Mouse (Mus musculus): Measurements from ENCODE around the gene Cd300lg.

Cd300lg gene

GRCm38 (mm10) chr11:102025991-102026660, 15.2 kb upstream of the Cd300lg start:
- no peak for DNase-seq (ENCODE audit: low spot score)

GRCm38 (mm10) chr11:102026694-102027360, 14.5 kb upstream of the Cd300lg start:
- no peak for DNase-seq (ENCODE audit: low spot score)

- DNase-seq (ENCODE audit: low spot score) = no peak
Measured at GRCm38 (mm10) chr11:102027361-102028017, 13.8 kb upstream of the Cd300lg start.

- no peak for DNase-seq (ENCODE audit: low spot score)
Measured at GRCm38 (mm10) chr11:102028087-102028816, 13.1 kb upstream of the Cd300lg start, which contains the start of gene Mpp3. Gene Mpp3, minus strand, starts transcription at chr11:102028461.

GRCm38 (mm10) chr11:102029304-102029703, 12.0 kb upstream of the Cd300lg start:
- DNase-seq (ENCODE audit: low spot score) = no peak

GRCm38 (mm10) chr11:102029966-102030365, 11.3 kb upstream of the Cd300lg start:
- no peak for DNase-seq (ENCODE audit: low spot score)

GRCm38 (mm10) chr11:102031149-102031548, 10.2 kb upstream of the Cd300lg start:
- DNase-seq (ENCODE audit: low spot score) = no peak

- no peak for DNase-seq (ENCODE audit: low spot score)
Measured at GRCm38 (mm10) chr11:102033055-102033591, 8.2 kb upstream of the Cd300lg start.

GRCm38 (mm10) chr11:102034887-102035286, 6.4 kb upstream of the Cd300lg start:
- no peak for DNase-seq (ENCODE audit: low spot score)

- no peak for DNase-seq (ENCODE audit: low spot score)
Measured at GRCm38 (mm10) chr11:102035456-102035960, 5.8 kb upstream of the Cd300lg start.

GRCm38 (mm10) chr11:102036336-102036735, 5.0 kb upstream of the Cd300lg start:
- no peak for DNase-seq (ENCODE audit: low spot score)

- DNase-seq (ENCODE audit: low spot score) = no peak
Measured at GRCm38 (mm10) chr11:102037789-102038188, 3.5 kb upstream of the Cd300lg start.

GRCm38 (mm10) chr11:102039487-102040137, 1.7 kb upstream of the Cd300lg start:
- peak; percentile 40 for DNase-seq (ENCODE audit: low spot score)

- DNase-seq (ENCODE audit: low spot score) = peak; percentile 80
Measured at GRCm38 (mm10) chr11:102040138-102040524, 1.2 kb upstream of the Cd300lg start.

GRCm38 (mm10) chr11:102040646-102041045, 663 bp upstream of the Cd300lg start:
- no peak for DNase-seq (ENCODE audit: low spot score)

GRCm38 (mm10) chr11:102042971-102043370, 1.7 kb downstream of the Cd300lg start:
- no peak for DNase-seq (ENCODE audit: low spot score)

- no peak for DNase-seq (ENCODE audit: low spot score)
Measured at GRCm38 (mm10) chr11:102043381-102043780, 2.1 kb downstream of the Cd300lg start.

- DNase-seq (ENCODE audit: low spot score) = no peak
Measured at GRCm38 (mm10) chr11:102044691-102045212, 3.4 kb downstream of the Cd300lg start.

- no peak for DNase-seq (ENCODE audit: low spot score)
Measured at GRCm38 (mm10) chr11:102046607-102047006, 5.3 kb downstream of the Cd300lg start.

- peak; percentile 14 for DNase-seq (ENCODE audit: low spot score)
Measured at GRCm38 (mm10) chr11:102049875-102050482, 8.7 kb downstream of the Cd300lg start.

GRCm38 (mm10) chr11:102051541-102051940, 10.2 kb downstream of the Cd300lg start:
- peak; percentile 65 for DNase-seq (ENCODE audit: low spot score)
